Mouse (Mus musculus) neural tube, embryonic 11.5 days (tissue): ENCODE measurements around the gene Trpv3. TPM values are rescaled to one million over a fixed set of nuclear protein-coding genes. Genes with fewer than 3 reads are reported as not detected.

ENCODE experiments used
- ATAC-seq: fragments of 200-750 bp; cut with Nextera tagmentation; 2 replicates; pipeline ENCODE4 v1.8.0; 2017; ENCODE audit warnings: moderate number of reproducible peaks, mild to moderate bottlenecking, moderate TSS enrichment, moderate library complexity; ENCODE audit not compliant: insufficient read depth, low FRiP score, low TSS enrichment
- DNase-seq: peaks from one replicate; pipeline ENCODE4 v3.0.0-alpha.2; 2015; ENCODE audit warnings: low spot score
- H3K27ac ChIP-seq: fragments of 300-500 bp; sonication (generic); 2 replicates; pipeline ENCODE4 v1.5.1; 2014; ENCODE audit warnings: low read depth, mild to moderate bottlenecking, low read length
- H3K27me3 ChIP-seq: fragments of 300-500 bp; sonication (generic); 2 replicates; pipeline ENCODE4 v1.6.1; 2014; ENCODE audit warnings: mild to moderate bottlenecking, low read length, mixed read lengths; ENCODE audit not compliant: control insufficient read depth, insufficient read depth
- H3K36me3 ChIP-seq: fragments of 300-500 bp; sonication (generic); 2 replicates; pipeline ENCODE4 v1.6.1; 2014; ENCODE audit warnings: mild to moderate bottlenecking, low read length, moderate library complexity, mixed read lengths; ENCODE audit not compliant: control insufficient read depth, insufficient read depth
- H3K4me1 ChIP-seq: fragments of 300-500 bp; sonication (generic); 2 replicates; pipeline ENCODE4 v1.6.1; 2014; ENCODE audit warnings: low read length, mixed read lengths; ENCODE audit not compliant: control insufficient read depth, insufficient read depth
- H3K4me2 ChIP-seq: fragments of 300-500 bp; sonication (generic); 2 replicates; pipeline ENCODE4 v1.6.1; 2014; ENCODE audit warnings: low read depth, mild to moderate bottlenecking, moderate library complexity
- H3K4me3 ChIP-seq: fragments of 300-500 bp; sonication (generic); 2 replicates; pipeline ENCODE4 v1.5.1; 2014; ENCODE audit warnings: low read depth, low read length
- H3K9ac ChIP-seq: fragments of 300-500 bp; sonication (generic); 2 replicates; pipeline ENCODE4 v1.6.1; 2014; ENCODE audit warnings: mild to moderate bottlenecking, low read length
- H3K9me3 ChIP-seq: fragments of 300-500 bp; sonication (generic); 2 replicates; pipeline ENCODE4 v1.6.1; 2016; ENCODE audit warnings: low read length; ENCODE audit not compliant: control insufficient read depth
- WGBS: fragments of 180-500 bp; shearing (Covaris S2); extraction: QIAGEN DNeasy Blood & Tissue Kit; methylation state at CpG from one replicate; pipeline ENCODE4 v1.1.7; 2014; 5-methylcytosine and 5-hydroxymethylcytosine counted together
- polyA plus RNA-seq: library from polyadenylated mRNA; unstranded; fragments of >200 nt; fragmentation: Nextera tagmentation; extraction: Ambion mirVana; gene quantifications from 2 replicates; pipeline ENCODE4 v1.2.1, GENCODE M21; 2014

The Trpv3 gene
- polyA plus RNA-seq: 0.04 TPM in 2 replicates

- DNase-seq (no peak), ATAC-seq (no peak)
- H3K4me3 ChIP-seq: no peak within 1 kb of the TSS
- no peak within 1 kb of the TSS for H3K4me2 ChIP-seq
- no peak within 1 kb of the TSS for H3K9ac ChIP-seq
- WGBS: 87% methylated on average over 7 of the region's 7 CpGs
- H3K36me3 ChIP-seq: no peaks in the 10 kb centered on the region
- no peak within 1 kb of the TSS for H3K27ac ChIP-seq
- H3K4me1 ChIP-seq: no peaks in the 10 kb centered on the region
- no peaks in the 10 kb centered on the region for H3K9me3 ChIP-seq
- no peaks in the 10 kb centered on the region for H3K27me3 ChIP-seq
These were observed at the start of gene Trpv3 for GRCm38 (mm10) chr11:73267267-73267666. TSS of gene Trpv3 (plus strand) at chr11:73267388.

- 71% methylated on average over 2 of the region's 2 CpGs for WGBS
- Histone ChIP-seq H3K4me3 (no peak overlapping the region), H3K36me3 (no peaks in the 10 kb centered on the region), H3K27ac (no peak overlapping the region), H3K9ac (no peak overlapping the region), H3K27me3 (no peaks in the 10 kb centered on the region), H3K4me2 (no peak overlapping the region), H3K4me1 (no peaks in the 10 kb centered on the region), H3K9me3 (no peaks in the 10 kb centered on the region)
- DNase-seq: no peak
- ATAC-seq: no peak
These were observed 47.5 kb upstream of the Trpv3 start for GRCm38 (mm10) chr11:73219671-73220070.

- Histone ChIP-seq H3K36me3 (no peaks in the 10 kb centered on the region), H3K4me2 (no peak overlapping the region), H3K27ac (no peak overlapping the region), H3K4me3 (no peak overlapping the region), H3K27me3 (no peaks in the 10 kb centered on the region), H3K9ac (no peak overlapping the region), H3K4me1 (no peaks in the 10 kb centered on the region), H3K9me3 (no peaks in the 10 kb centered on the region)
- DNase-seq (no peak), ATAC-seq (no peak)
- WGBS: 100% methylated on average over 1 of the region's 1 CpGs
These were observed 46.5 kb upstream of the Trpv3 start for GRCm38 (mm10) chr11:73220651-73221050.

GRCm38 (mm10) chr11:73222846-73223245, 44.3 kb upstream of the Trpv3 start:
- Histone ChIP-seq H3K4me3 (no peak overlapping the region), H3K36me3 (no peaks in the 10 kb centered on the region), H3K9ac (no peak overlapping the region), H3K4me2 (no peak overlapping the region), H3K27ac (no peak overlapping the region), H3K27me3 (no peaks in the 10 kb centered on the region), H3K4me1 (no peaks in the 10 kb centered on the region), H3K9me3 (no peaks in the 10 kb centered on the region)
- WGBS: 33% methylated on average over 5 of the region's 5 CpGs
- ATAC-seq (no peak), DNase-seq (no peak)

- H3K9me3 ChIP-seq: no peaks in the 10 kb centered on the region
- no peaks in the 10 kb centered on the region for H3K36me3 ChIP-seq
- H3K4me3 ChIP-seq: no peak overlapping the region
- no peak overlapping the region for H3K27ac ChIP-seq
- 63% methylated on average over 2 of the region's 2 CpGs for WGBS
- ATAC-seq: no peak
- H3K27me3 ChIP-seq: no peaks in the 10 kb centered on the region
- no peak overlapping the region for H3K9ac ChIP-seq
- no peak overlapping the region for H3K4me2 ChIP-seq
- no peaks in the 10 kb centered on the region for H3K4me1 ChIP-seq
- DNase-seq: no peak
These were observed 43.2 kb upstream of the Trpv3 start for GRCm38 (mm10) chr11:73223966-73224365.

GRCm38 (mm10) chr11:73225856-73226255, 41.3 kb upstream of the Trpv3 start:
- no peak for ATAC-seq
- Histone ChIP-seq H3K9ac (no peak overlapping the region), H3K9me3 (no peaks in the 10 kb centered on the region), H3K4me2 (no peak overlapping the region), H3K4me3 (no peak overlapping the region), H3K4me1 (no peaks in the 10 kb centered on the region), H3K27me3 (no peaks in the 10 kb centered on the region), H3K27ac (no peak overlapping the region), H3K36me3 (no peaks in the 10 kb centered on the region)
- WGBS: 92% methylated on average over 6 of the region's 6 CpGs
- DNase-seq: no peak

- Histone ChIP-seq H3K36me3 (no peaks in the 10 kb centered on the region), H3K4me1 (no peaks in the 10 kb centered on the region), H3K9ac (no peak overlapping the region), H3K27me3 (no peaks in the 10 kb centered on the region), H3K9me3 (no peaks in the 10 kb centered on the region), H3K4me2 (no peak overlapping the region), H3K4me3 (no peak overlapping the region), H3K27ac (no peak overlapping the region)
- DNase-seq: no peak
- WGBS: 82% methylated on average over 5 of the region's 5 CpGs
- ATAC-seq: no peak
These were observed 38.3 kb upstream of the Trpv3 start for GRCm38 (mm10) chr11:73228881-73229280.

GRCm38 (mm10) chr11:73230081-73230480, 37.1 kb upstream of the Trpv3 start:
- 90% methylated on average over 5 of the region's 5 CpGs for WGBS
- no peak for ATAC-seq

GRCm38 (mm10) chr11:73232513-73232912, 34.7 kb upstream of the Trpv3 start:
- H3K4me1 ChIP-seq: no peaks in the 10 kb centered on the region
- no peaks in the 10 kb centered on the region for H3K9me3 ChIP-seq
- no peak overlapping the region for H3K9ac ChIP-seq
- no peak overlapping the region for H3K27ac ChIP-seq
- H3K27me3 ChIP-seq: no peaks in the 10 kb centered on the region
- 69% methylated on average over 2 of the region's 2 CpGs for WGBS
- no peak overlapping the region for H3K4me2 ChIP-seq
- DNase-seq: no peak
- H3K36me3 ChIP-seq: no peaks in the 10 kb centered on the region
- no peak for ATAC-seq
- H3K4me3 ChIP-seq: no peak overlapping the region

More at GRCm38 (mm10) chr11:73230081-73230480, 37.1 kb upstream of the Trpv3 start:
- DNase-seq: no peak
- Histone ChIP-seq H3K27ac (no peak overlapping the region), H3K9ac (no peak overlapping the region), H3K4me3 (no peak overlapping the region), H3K36me3 (no peaks in the 10 kb centered on the region), H3K9me3 (no peaks in the 10 kb centered on the region), H3K4me2 (no peak overlapping the region), H3K4me1 (no peaks in the 10 kb centered on the region), H3K27me3 (no peaks in the 10 kb centered on the region)
